Mouse (Mus musculus) c-Kit-positive CD71-positive TER-119-negative erythroid progenitor cells, embryonic 14.5 days (primary cell): ENCODE measurements around the gene Tll2.

Source experiments
- DNase-seq: peaks from one replicate; pipeline ENCODE4 v3.0.0-alpha.2; 2013; ENCODE audit warnings: low read depth

The Tll2 gene

GRCm38 (mm10) chr19:41154681-41155080, 52.0 kb downstream of the Tll2 start:
- no peak for DNase-seq

GRCm38 (mm10) chr19:41152462-41152861, 54.2 kb downstream of the Tll2 start:
- DNase-seq: no peak

DNA sequence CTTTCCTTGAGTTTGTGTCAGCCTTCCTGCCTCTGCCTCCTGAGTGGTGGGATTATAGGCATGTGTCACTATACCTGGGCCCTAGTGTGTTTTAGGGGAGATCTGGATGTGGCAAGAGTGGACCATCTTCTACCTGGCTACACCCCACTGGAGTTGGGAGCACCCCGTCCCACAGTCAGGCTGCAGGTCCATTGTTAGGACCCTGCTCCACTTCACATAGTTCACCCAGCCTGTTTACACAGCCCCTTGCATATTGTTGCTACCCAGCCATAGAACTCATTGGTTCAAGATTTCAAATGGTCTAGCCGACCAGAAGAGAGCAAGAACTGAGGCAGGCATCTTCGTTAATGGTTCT, 54.6 kb downstream of the Tll2 start:
- DNase-seq: no peak

DNA sequence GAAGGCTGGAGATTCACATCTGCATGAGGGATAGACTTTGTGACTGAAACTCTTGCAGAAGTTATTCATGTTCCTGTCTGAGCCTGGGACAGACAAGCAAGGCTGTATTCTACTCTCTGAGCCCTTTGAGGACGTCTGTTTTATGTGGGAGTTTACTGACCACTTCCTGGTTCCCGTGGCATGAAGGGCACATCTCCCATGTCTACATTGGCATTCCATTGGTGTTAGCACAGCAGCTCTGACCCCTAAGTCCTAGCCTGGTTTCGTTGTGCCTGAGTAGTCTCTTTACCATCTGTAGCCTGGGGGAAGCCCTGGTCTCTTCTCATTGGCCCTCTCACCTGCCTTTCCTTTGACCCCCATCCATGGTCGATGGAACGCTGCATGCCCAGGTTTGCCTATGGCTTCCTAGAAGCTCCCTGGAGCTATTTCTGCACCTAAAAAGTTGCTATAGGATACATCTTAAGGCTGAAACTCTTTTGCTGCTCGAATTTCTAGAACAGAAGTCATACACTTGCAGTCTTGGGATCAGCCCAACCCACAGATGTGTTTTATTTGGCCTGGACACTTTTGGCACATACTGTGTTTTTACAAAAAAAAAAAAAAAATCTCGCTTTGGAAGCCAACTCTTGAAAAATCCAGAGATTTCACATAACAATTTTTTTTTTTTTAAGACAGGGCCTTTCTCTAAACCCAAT, 55.2 kb downstream of the Tll2 start:
- DNase-seq: no peak

DNA sequence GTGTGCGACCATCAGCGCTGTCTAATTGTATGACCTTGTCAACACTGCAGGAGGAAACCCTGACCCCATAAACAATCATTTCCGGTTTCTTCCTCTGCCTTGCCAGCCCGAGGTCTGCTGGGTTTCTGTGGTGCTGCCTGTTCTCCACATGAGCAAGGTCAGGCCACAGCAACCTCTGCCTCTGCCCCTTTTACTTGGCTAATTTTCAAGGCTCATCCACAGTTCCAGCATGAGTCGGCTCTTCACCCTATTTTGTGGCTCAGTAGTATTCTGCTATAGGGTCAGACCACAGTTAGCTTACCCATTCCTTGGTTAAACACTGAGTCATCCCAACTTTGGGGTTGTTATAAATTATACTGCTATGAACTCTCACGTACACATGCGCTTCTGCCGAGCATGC, 65.7 kb downstream of the Tll2 start:
- no peak for DNase-seq

DNA sequence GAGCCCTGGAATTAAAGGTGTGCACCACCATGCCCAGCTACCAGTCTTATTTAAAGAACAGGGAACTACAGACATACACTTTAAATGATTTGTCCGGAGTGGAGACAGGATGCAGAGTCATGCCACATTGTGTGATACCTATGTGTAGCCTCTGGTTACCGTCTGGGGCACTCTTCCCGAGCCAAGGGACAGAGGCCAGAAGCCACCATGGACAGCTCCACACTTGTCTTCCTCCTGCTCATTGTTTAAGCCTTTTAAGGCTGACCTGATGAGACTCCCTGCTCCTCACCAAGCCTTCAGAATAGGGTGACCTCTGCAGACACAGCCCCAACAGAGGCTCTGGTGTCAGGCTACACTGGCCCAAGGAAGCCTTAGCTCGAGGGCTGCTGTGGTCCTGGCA, 67.0 kb downstream of the Tll2 start:
- no peak for DNase-seq

DNA sequence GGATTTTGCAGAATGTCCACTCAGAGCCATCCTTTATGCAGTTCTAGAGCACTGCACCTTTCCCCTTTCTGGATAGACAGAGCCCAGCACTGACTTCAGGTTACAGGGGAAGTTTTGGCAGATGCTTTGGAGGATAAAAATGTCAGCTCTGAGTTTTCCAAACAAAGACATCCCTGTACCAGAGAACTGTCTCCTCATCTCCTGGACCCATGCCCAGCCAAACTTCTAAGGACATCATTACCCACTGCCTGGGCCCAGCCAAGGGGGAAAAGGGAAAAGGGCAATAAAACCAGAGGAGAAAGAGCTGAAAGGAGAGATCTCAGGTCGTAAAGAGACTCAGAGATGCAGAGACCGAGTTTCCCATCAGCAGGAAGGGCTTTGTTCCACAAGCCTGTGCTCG, 83.6 kb downstream of the Tll2 start:
- DNase-seq: no peak

DNA sequence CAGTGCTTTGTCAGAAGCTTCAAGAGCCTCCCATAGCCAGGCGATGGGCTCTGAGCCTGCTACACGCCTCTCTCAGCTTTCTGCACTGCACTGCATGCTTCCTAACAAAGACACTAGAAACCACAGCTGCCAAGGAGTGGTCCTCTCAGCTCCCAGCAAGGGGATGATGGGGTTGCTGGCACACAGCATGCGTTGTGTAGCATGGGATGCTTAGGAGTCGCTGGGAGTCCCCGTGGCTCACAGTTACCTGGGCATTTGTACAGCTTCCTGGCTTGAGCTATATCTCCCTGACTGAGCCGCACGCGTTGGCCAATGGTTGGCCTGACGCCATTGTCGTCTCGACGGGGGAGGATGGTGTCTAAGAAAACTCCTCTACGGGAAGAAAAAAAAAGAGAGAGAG, 86.7 kb downstream of the Tll2 start:
- DNase-seq: no peak

GRCm38 (mm10) chr19:41118346-41118745, 88.3 kb downstream of the Tll2 start:
- no peak for DNase-seq

DNA sequence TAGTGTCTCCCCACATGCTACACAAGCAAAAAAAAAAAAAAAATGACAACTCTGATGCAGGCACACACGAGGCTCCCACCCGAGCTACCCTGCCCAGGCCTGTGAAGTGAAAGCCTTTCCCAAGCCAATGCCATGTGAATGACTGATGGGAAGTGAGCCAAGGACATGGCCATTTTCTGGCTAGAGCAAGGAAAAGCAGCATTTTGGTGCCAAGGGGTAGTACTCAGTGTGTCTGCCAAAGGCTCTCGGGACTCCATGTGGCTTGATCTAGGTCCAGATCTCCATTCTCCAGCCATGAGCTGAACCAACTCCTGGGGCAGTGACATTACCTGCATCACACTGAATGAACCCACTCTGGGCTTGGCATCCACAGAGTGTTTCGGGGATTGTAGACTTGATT, 89.3 kb downstream of the Tll2 start:
- DNase-seq: no peak

DNA sequence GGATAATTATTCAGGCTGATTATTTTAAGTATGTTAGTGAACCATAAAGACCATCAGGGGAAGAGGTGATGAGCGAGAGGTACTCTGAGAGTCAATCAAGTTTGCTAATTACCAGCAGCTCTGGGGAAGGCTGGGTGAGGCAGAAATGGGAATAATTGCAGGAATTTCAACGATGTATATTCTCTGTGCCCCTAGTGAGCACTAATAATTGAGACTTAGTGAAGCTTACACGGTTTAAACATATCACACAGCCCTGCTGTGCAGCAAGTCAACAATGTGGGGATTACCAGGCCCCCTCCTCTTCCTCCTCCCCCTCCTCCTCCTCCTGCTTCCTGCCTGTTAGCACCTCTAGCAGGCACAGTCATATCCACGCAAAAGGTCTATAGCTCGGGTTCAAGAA, 92.0 kb downstream of the Tll2 start:
- DNase-seq: no peak

DNA sequence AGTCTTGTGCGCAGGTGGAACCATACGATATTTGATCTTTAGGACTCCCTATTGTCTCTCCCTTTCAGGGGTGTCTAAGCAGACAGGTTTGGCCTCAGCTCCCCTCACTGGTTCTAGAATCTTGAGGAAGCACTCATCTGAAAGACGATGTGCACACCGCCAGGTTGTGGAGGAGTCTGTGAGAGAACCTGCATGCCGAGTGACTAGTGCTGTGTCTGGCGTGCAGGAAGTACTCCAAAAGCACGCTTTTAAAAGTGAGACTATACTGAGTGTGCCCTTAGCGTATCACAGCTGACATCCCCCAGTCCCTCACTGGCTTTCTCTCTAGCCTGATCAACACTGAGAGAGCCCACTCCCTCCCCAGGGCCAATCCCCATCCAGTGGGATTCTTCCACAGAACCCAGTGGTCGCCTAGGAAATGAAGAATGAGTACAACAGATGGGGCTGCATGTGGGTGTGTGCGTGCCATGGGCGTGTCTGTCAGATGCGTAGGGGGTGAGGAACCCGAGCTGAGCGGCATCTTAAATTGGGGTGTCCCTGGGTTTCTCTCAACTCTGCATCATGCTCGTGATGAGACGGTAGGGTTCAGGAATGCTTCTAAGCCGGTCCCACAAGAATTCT, 92.6 kb downstream of the Tll2 start:
- DNase-seq: no peak

DNA sequence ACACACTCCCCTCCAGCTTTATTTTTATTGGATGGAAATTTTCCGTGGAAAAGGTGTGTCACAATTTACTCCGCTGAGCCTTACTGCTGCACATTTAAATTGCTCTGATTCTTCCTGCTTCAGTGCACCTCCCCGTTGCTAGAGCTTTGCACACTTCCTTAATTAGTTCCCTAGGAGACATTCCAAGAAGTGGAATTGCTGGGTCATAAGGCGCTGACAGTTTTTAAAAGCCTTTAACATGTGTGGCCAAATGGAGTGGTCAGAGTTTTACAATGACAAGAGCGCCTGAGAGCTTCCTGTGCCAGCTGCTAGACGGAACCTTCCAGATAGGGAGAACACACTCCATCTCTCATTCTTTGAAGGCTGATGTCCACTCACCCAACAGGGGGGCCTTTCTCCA, 94.0 kb downstream of the Tll2 start:
- DNase-seq: no peak

DNA sequence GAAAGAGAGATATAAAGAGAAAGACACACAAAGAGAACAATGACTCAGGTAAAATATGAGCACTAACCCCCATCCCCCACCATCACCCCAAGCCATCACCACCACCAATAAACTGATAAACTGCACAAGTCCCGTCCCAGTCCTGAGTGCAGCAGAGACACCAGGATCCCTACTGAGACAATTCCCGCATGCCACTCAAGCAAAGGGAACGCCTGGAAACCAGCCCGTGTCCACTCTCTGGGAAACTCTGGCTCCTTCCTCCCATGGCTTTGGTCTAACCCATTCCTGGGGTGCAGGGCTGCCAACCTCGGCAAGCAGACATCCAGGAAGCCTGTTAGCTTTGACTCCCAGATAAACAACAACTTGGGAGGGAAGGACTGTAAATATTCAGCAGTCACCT, 96.6 kb downstream of the Tll2 start:
- no peak for DNase-seq

DNA sequence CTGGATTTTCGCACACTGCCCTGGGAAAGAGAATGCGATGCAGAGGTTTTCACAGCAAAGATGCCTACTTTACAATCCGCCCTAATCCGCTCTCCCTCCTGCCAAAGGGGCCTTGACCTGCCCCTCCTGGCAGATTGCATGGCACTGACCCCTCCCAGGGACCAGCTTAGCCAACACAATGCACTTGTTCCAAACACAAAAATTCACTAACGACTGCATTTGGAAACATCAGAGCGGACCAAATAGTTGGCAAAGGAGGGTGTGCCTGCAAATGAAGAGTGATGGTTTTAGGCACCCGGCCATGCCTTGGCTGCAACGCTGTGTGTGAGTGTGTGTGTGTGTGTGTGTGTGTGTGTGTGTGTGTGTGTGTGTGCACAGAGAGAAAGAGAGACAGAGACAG, 97.1 kb downstream of the Tll2 start:
- DNase-seq: no peak

DNA sequence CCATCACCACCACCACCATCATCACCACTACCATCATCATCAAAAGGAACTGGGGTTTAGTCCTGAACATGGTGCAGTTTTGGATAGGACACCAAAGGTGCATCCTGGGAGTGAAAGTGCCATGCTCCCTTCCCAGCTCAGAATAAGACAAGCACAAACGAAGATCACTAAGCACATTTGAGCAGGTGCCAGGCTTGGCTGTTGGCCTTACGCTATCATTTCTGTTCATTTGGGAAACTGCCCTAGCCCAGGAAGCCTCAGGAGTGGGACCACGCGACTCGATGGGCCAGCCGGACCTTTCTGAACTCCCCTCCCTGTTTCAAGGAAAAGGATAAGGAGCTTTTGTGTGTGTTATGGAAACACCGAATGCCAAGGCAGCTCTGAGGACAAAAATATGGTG, 98.0 kb downstream of the Tll2 start:
- DNase-seq: no peak

DNA sequence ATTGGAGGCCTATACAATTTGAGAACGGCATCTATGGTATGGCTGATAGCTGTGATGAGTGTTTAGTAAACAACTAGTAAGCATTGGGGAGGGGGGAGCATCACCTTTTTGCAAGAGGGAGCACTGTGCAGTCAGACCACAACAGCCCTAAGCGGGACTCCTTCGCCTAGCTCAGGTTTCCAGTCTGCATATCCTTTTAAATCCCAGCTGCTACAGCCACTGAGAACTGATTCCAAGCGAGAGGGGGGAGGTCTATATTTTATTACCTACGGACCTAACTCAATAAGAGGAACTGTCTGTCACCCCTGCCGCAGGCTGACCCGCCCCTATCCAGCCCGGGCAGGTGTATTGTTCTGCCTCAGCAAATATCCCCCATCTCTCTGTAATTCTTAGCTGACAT, 99.1 kb downstream of the Tll2 start:
- no peak for DNase-seq

GRCm38 (mm10) chr19:41104922-41105321, 101.7 kb downstream of the Tll2 start:
- no peak for DNase-seq

DNA sequence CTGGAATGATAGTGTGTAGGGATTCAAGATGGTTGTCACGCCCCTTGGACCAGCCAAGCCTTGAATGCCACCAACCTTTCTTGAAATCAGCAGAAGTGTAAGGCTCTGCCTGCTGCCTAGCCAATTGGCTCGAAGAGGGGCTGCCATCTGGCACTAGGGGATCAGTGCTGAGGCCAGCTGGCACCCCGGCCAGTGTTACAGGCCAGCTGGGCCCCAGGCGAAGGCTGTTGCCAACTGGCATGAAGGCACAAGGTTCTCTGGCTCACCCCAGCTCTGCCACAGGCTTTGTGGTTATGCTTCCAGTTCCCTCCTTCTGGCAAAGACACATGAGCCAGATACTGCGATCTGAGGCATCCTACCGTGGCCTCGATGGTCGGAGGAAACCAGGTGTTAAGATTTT, 105.2 kb downstream of the Tll2 start:
- no peak for DNase-seq

DNA sequence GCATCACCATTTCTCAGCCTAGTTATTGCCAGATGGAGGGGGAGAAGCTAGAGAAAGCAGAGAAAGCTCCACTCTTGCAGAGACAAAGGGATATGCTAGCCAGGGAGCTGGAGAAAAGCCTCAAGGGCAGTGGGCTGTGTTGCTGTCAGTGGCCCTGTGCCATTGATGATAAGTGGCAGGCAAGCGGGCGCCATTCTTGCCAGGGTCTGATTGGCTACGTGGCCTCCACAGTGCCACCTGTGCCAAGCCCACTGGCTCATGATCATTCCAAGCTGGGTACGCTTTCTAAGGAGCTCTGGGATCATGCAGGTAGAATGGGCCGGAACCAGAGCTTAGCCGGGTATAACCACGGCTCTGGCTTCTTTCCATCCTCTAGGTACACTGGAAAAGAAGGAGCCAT, 105.8 kb downstream of the Tll2 start:
- no peak for DNase-seq

- no peak for DNase-seq
These were observed 109.6 kb downstream of the Tll2 start for GRCm38 (mm10) chr19:41097038-41097437.

DNA sequence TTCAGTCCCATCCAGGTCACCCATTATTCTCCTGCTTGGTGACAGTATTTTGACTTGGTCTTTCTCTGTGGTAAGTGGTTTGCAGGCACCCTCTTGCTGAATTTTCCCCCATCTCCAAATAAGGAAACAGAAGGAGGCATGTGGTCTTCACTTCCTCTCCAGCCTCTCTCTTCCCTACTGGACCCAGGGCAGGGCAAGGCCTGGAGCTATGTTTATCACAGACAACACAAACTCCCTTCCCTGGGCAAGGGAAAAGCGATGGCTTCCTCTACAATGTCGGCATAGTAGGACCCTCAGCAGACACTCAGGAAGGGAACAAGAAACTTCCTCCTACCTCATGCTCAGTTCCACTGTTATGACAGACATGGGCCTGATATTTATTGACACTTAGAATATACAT, 114.7 kb downstream of the Tll2 start:
- no peak for DNase-seq

- peak; percentile 15 for DNase-seq
These were observed 116.8 kb downstream of the Tll2 start for GRCm38 (mm10) chr19:41089833-41090232.

DNA sequence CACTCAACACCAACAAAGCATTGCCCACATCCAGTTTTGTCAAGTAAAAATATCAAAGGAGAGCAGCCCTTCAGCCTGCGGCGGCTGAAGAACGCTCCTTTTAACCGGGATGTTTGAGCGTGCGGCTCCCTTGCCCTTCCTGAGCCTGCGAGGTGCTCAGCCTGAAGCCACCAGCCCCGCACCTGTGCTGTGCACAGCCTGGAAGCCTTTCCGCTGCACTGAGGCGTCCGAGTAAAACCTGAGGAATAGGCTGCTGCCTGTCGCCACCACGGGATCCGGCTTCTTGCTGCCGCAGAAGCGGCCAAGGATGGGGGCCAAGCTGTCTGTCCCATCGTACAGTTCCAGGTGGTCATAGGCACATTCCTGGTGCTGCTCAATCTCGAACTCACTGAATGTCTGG, 118.1 kb downstream of the Tll2 start:
- DNase-seq: no peak
